Mouse (Mus musculus): ENCODE data around the gene Alg1. TPM values are rescaled to one million over a fixed set of nuclear protein-coding genes. Genes with fewer than 3 reads are reported as not detected.

The Alg1 gene
- polyA plus RNA-seq, 1 experiment, result 46.8 TPM

GRCm38 (mm10) chr16:5205431-5205970 lies 27.9 kb upstream of the Alg1 start:
- Histone ChIP-seq H3K36me3 (ENCODE audit: control insufficient read depth, insufficient read depth) (no peaks in the 10 kb centered on the region), H3ac (ENCODE audit: control insufficient read depth, insufficient read length) (no peak overlapping the region), H3K4me2 (ENCODE audit: low read depth) (no peak overlapping the region), H3K4me3 (no peak overlapping the region), H3K79me2 (ENCODE audit: control insufficient read depth, insufficient read depth) (no peaks in the 10 kb centered on the region), H3K27me3 (ENCODE audit: control insufficient read depth, insufficient read depth, insufficient read length) (no peaks in the 10 kb centered on the region)
- TF ChIP-seq TCF12 (IDR thresholded peaks at IDR 0.05; ENCODE audit: insufficient read depth, poor library complexity, severe bottlenecking), result no peak
- TF ChIP-seq TCF3 (IDR thresholded peaks at IDR 0.05; ENCODE audit: insufficient read length, low read depth), result no peak
- TF ChIP-seq MYOG (IDR thresholded peaks at IDR 0.05; ENCODE audit: control insufficient read depth in 1 of 3, insufficient read depth in 1 of 3, insufficient read length in 2 of 3, low read depth in 2 of 3), result no peak
- TF ChIP-seq POLR2AphosphoS2 (IDR thresholded peaks at IDR 0.05; ENCODE audit: insufficient read length, low read depth), result no peak
- no peak for TF ChIP-seq SRF (IDR thresholded peaks at IDR 0.05; ENCODE audit: control insufficient read depth, insufficient read length, low read depth)
- TF ChIP-seq CEBPB (IDR thresholded peaks at IDR 0.05; ENCODE audit: insufficient read depth, poor library complexity, severe bottlenecking), result no peak
- no peak for TF ChIP-seq E2F4 (IDR thresholded peaks at IDR 0.05; ENCODE audit: insufficient read depth)
- TF ChIP-seq MAX (IDR thresholded peaks at IDR 0.05; ENCODE audit: low read depth), result no peak
- TF ChIP-seq MYOD1 (IDR thresholded peaks at IDR 0.05; ENCODE audit: control insufficient read depth in 1 of 3, insufficient read length in 2 of 3, low read depth in 2 of 3), result no peak
- TF ChIP-seq REST (IDR thresholded peaks at IDR 0.05; ENCODE audit: insufficient read depth, insufficient read length), result no peak
- TF ChIP-seq USF1 (IDR thresholded peaks at IDR 0.05; ENCODE audit: low read depth), result no peak
- no peak for TF ChIP-seq POLR2A (IDR thresholded peaks at IDR 0.05; ENCODE audit: insufficient read length, low read depth)

DNA sequence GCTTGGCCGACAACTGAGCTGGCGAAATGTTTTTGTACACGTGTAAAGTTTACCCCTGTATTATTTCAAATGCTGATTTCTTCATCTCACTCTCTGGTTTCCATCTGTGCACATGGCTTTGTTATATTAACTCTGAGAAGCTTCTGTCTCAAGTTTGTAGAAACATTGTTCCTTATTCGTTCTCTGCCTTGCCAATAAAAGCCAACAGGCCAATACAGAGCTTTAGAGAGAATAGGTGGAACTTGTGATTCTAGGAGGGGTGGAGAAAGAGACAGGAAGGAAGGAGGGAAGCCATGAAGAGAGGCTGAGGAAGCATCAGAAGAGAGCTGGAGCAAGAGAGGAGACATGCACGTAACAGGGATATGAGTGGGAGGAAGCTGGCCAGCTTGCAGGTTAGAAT lies 27.4 kb upstream of the Alg1 start:
- no peaks in the 10 kb centered on the region for H3K27me3 ChIP-seq (ENCODE audit: control insufficient read depth, insufficient read depth, insufficient read length)
- no peak overlapping the region for H3K4me3 ChIP-seq
- no peak for TF ChIP-seq MYOD1 (IDR thresholded peaks at IDR 0.05; ENCODE audit: control insufficient read depth in 1 of 3, insufficient read length in 2 of 3, low read depth in 2 of 3)
- no peak for TF ChIP-seq TCF12 (IDR thresholded peaks at IDR 0.05; ENCODE audit: insufficient read depth, poor library complexity, severe bottlenecking)
- no peak for TF ChIP-seq CEBPB (IDR thresholded peaks at IDR 0.05; ENCODE audit: insufficient read depth, poor library complexity, severe bottlenecking)
- no peak for TF ChIP-seq SRF (IDR thresholded peaks at IDR 0.05; ENCODE audit: control insufficient read depth, insufficient read length, low read depth)
- no peaks in the 10 kb centered on the region for H3K36me3 ChIP-seq (ENCODE audit: control insufficient read depth, insufficient read depth)
- H3K4me2 ChIP-seq (ENCODE audit: low read depth), result no peak overlapping the region
- no peaks in the 10 kb centered on the region for H3K79me2 ChIP-seq (ENCODE audit: control insufficient read depth, insufficient read depth)
- no peak overlapping the region for H3ac ChIP-seq (ENCODE audit: control insufficient read depth, insufficient read length)

GRCm38 (mm10) chr16:5210365-5210764 lies 23.1 kb upstream of the Alg1 start:
- TF ChIP-seq E2F4 (IDR thresholded peaks at IDR 0.05; ENCODE audit: insufficient read depth) (no peak), CEBPB (IDR thresholded peaks at IDR 0.05; ENCODE audit: insufficient read depth, poor library complexity, severe bottlenecking) (no peak), USF1 (IDR thresholded peaks at IDR 0.05; ENCODE audit: low read depth) (no peak), TCF12 (IDR thresholded peaks at IDR 0.05; ENCODE audit: insufficient read depth, poor library complexity, severe bottlenecking) (no peak), MYOG (IDR thresholded peaks at IDR 0.05; ENCODE audit: control insufficient read depth in 1 of 3, insufficient read depth in 1 of 3, insufficient read length in 2 of 3, low read depth in 2 of 3) (no peak), MYOD1 (IDR thresholded peaks at IDR 0.05; ENCODE audit: control insufficient read depth in 1 of 3, insufficient read length in 2 of 3, low read depth in 2 of 3) (no peak), POLR2AphosphoS2 (IDR thresholded peaks at IDR 0.05; ENCODE audit: insufficient read length, low read depth) (no peak), SRF (IDR thresholded peaks at IDR 0.05; ENCODE audit: control insufficient read depth, insufficient read length, low read depth) (no peak), MAX (IDR thresholded peaks at IDR 0.05; ENCODE audit: low read depth) (no peak), REST (IDR thresholded peaks at IDR 0.05; ENCODE audit: insufficient read depth, insufficient read length) (no peak), POLR2A (IDR thresholded peaks at IDR 0.05; ENCODE audit: insufficient read length, low read depth) (no peak), TCF3 (IDR thresholded peaks at IDR 0.05; ENCODE audit: insufficient read length, low read depth) (no peak)
- Histone ChIP-seq H3K4me2 (ENCODE audit: low read depth) (no peak overlapping the region), H3ac (ENCODE audit: control insufficient read depth, insufficient read length) (no peak overlapping the region), H3K4me3 (no peak overlapping the region), H3K27me3 (ENCODE audit: control insufficient read depth, insufficient read depth, insufficient read length) (no peaks in the 10 kb centered on the region), H3K36me3 (ENCODE audit: control insufficient read depth, insufficient read depth) (no peaks in the 10 kb centered on the region), H3K79me2 (ENCODE audit: control insufficient read depth, insufficient read depth) (no peaks in the 10 kb centered on the region)

DNA sequence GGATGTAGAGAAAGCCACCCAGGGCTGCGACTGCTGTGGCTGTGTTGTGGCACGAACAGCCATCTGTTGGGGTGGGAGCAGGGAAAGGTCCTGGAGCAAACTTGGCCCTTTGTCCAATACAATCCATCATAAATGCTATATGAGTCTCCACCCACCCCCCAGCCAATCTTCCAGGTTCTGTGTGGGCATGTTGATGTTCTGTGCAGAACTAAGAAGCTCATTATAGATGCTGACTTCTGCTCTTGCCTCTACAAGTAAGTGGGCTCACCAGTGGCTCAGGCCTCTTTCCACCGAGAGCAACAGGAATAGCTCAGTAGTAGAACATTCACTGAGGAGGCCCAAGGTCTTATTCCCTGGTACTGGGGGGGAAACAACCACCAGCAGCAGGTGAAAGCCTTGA lies 21.3 kb upstream of the Alg1 start:
- no peak overlapping the region for H3ac ChIP-seq (ENCODE audit: control insufficient read depth, insufficient read length)
- no peak for TF ChIP-seq MYOG (IDR thresholded peaks at IDR 0.05; ENCODE audit: control insufficient read depth in 1 of 3, insufficient read depth in 1 of 3, insufficient read length in 2 of 3, low read depth in 2 of 3)
- no peak for TF ChIP-seq POLR2A (IDR thresholded peaks at IDR 0.05; ENCODE audit: insufficient read length, low read depth)
- no peak for TF ChIP-seq SRF (IDR thresholded peaks at IDR 0.05; ENCODE audit: control insufficient read depth, insufficient read length, low read depth)
- TF ChIP-seq REST (IDR thresholded peaks at IDR 0.05; ENCODE audit: insufficient read depth, insufficient read length), result no peak
- no peak for TF ChIP-seq MAX (IDR thresholded peaks at IDR 0.05; ENCODE audit: low read depth)
- no peak for TF ChIP-seq POLR2AphosphoS2 (IDR thresholded peaks at IDR 0.05; ENCODE audit: insufficient read length, low read depth)
- no peak for TF ChIP-seq TCF12 (IDR thresholded peaks at IDR 0.05; ENCODE audit: insufficient read depth, poor library complexity, severe bottlenecking)
- no peak for TF ChIP-seq MYOD1 (IDR thresholded peaks at IDR 0.05; ENCODE audit: control insufficient read depth in 1 of 3, insufficient read length in 2 of 3, low read depth in 2 of 3)
- TF ChIP-seq TCF3 (IDR thresholded peaks at IDR 0.05; ENCODE audit: insufficient read length, low read depth), result no peak
- no peak for TF ChIP-seq USF1 (IDR thresholded peaks at IDR 0.05; ENCODE audit: low read depth)
- no peak for TF ChIP-seq CEBPB (IDR thresholded peaks at IDR 0.05; ENCODE audit: insufficient read depth, poor library complexity, severe bottlenecking)

DNA sequence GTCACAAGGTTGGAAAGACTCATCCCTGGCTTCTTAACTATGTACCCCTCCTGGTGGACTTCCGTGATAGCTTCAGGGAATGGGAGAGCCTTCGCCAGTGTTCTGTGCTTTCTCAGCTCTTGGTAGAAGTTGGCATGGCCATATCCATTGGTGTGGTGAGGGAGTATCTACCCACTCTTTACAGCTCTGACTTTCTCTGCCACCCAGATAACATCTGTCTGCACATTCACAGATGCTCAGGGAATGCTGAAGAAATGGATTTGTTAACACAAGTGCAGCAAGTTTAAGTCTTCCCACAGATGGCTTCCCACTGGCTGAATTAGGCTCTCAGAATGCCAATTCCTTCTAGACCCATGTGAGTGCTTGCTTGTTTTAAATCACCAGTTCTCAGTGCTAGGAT lies 19.3 kb upstream of the Alg1 start:
- Histone ChIP-seq H3K27me3 (ENCODE audit: control insufficient read depth, insufficient read depth, insufficient read length) (no peaks in the 10 kb centered on the region), H3K4me2 (ENCODE audit: low read depth) (no peak overlapping the region), H3K36me3 (ENCODE audit: control insufficient read depth, insufficient read depth) (no peaks in the 10 kb centered on the region), H3K79me2 (ENCODE audit: control insufficient read depth, insufficient read depth) (no peaks in the 10 kb centered on the region), H3ac (ENCODE audit: control insufficient read depth, insufficient read length) (no peak overlapping the region), H3K4me3 (no peak overlapping the region)
- TF ChIP-seq REST (IDR thresholded peaks at IDR 0.05; ENCODE audit: insufficient read depth, insufficient read length) (no peak), POLR2A (IDR thresholded peaks at IDR 0.05; ENCODE audit: insufficient read length, low read depth) (no peak), MYOD1 (IDR thresholded peaks at IDR 0.05; ENCODE audit: control insufficient read depth in 1 of 3, insufficient read length in 2 of 3, low read depth in 2 of 3) (no peak), MAX (IDR thresholded peaks at IDR 0.05; ENCODE audit: low read depth) (no peak), TCF12 (IDR thresholded peaks at IDR 0.05; ENCODE audit: insufficient read depth, poor library complexity, severe bottlenecking) (no peak)

More for the DNA sequence above, 21.3 kb upstream of the Alg1 start:
- Histone ChIP-seq H3K79me2 (ENCODE audit: control insufficient read depth, insufficient read depth) (no peaks in the 10 kb centered on the region), H3K27me3 (ENCODE audit: control insufficient read depth, insufficient read depth, insufficient read length) (no peaks in the 10 kb centered on the region), H3K36me3 (ENCODE audit: control insufficient read depth, insufficient read depth) (no peaks in the 10 kb centered on the region), H3K4me3 (no peak overlapping the region), H3K4me2 (ENCODE audit: low read depth) (no peak overlapping the region)

Data from myocyte (in vitro differentiated cells).